Mouse (Mus musculus): Measurements from ENCODE around the gene Notch1. TPM values are rescaled to one million over a fixed set of nuclear protein-coding genes. Genes with fewer than 3 reads are reported as not detected.

Gene Notch1
- 13.7 and 15.5 TPM in 2 replicates for polyA plus RNA-seq (2015; fragmentation: Nextera tagmentation; extraction: Ambion mirVana)

- no peaks in the 10 kb centered on the region for H3K27me3 ChIP-seq
- peak within 1 kb of the TSS; percentile 33 for H3K4me2 ChIP-seq (replicated peaks)
- peaks cover 31% of the 10 kb centered on the region for H3K4me1 ChIP-seq
- H3K9ac ChIP-seq, result no peak within 1 kb of the TSS; the same call in 1 of the 2 replicates
- no peaks in the 10 kb centered on the region for H3K36me3 ChIP-seq
- H3K9me3 ChIP-seq, result no peaks in the 10 kb centered on the region
- 18% methylated on average over 12 of the region's 12 CpGs for WGBS
- peak within 1 kb of the TSS; percentile 55 for H3K27ac ChIP-seq
- ATAC-seq (ENCODE audit: low FRiP score, low read depth), result no peak
- H3K4me3 ChIP-seq, result peak within 1 kb of the TSS; percentile 2; the same call in 1 of the 2 replicates
Observed at GRCm38 (mm10) chr2:26516275-26516674, at the start of gene Notch1. Gene Notch1, minus strand, starts transcription at chr2:26516663.

GRCm38 (mm10) chr2:26566221-26566620, 49.8 kb upstream of the Notch1 start:
- WGBS, result 20% methylated on average over 4 of the region's 4 CpGs
- H3K36me3 ChIP-seq, result no peaks in the 10 kb centered on the region
- H3K9ac ChIP-seq, result no peak overlapping the region

GRCm38 (mm10) chr2:26561351-26562016, 45.0 kb upstream of the Notch1 start:
- no peak overlapping the region for H3K4me3 ChIP-seq
- no peaks in the 10 kb centered on the region for H3K9me3 ChIP-seq
- no peak overlapping the region for H3K9ac ChIP-seq
- H3K27ac ChIP-seq, result no peak overlapping the region
- H3K36me3 ChIP-seq, result no peaks in the 10 kb centered on the region
- peak; percentile 72 for ATAC-seq (ENCODE audit: low FRiP score, low read depth)
- peaks cover 8% of the 10 kb centered on the region; the same call in 1 of the 2 replicates for H3K4me1 ChIP-seq
- no peak overlapping the region for H3K4me2 ChIP-seq (replicated peaks)
- no peaks in the 10 kb centered on the region for H3K27me3 ChIP-seq
- WGBS, result 43% methylated on average over 6 of the region's 6 CpGs

More at GRCm38 (mm10) chr2:26566221-26566620, 49.8 kb upstream of the Notch1 start:
- Histone ChIP-seq H3K27ac (no peak overlapping the region), H3K27me3 (no peaks in the 10 kb centered on the region), H3K4me2 (replicated peaks) (no peak overlapping the region), H3K4me3 (no peak overlapping the region), H3K4me1 (0 out of 2 replicates have a peak, but pooled peaks cover 2% of the 10 kb centered on the region), H3K9me3 (no peaks in the 10 kb centered on the region)
- ATAC-seq (ENCODE audit: low FRiP score, low read depth), result no peak

- no peak overlapping the region for H3K4me2 ChIP-seq (replicated peaks)
- no peaks in the 10 kb centered on the region for H3K9me3 ChIP-seq
- ATAC-seq (ENCODE audit: low FRiP score, low read depth), result 0 out of 2 replicates have a peak, but pooled peaks have one; percentile 14
- H3K27me3 ChIP-seq, result no peaks in the 10 kb centered on the region
- no peak overlapping the region for H3K9ac ChIP-seq
- H3K27ac ChIP-seq, result no peak overlapping the region
- no peaks in the 10 kb centered on the region for H3K36me3 ChIP-seq
- WGBS, result 85% methylated on average over 5 of the region's 5 CpGs
- peaks cover 10% of the 10 kb centered on the region; the same call in 1 of the 2 replicates for H3K4me1 ChIP-seq
- H3K4me3 ChIP-seq, result no peak overlapping the region
Observed at GRCm38 (mm10) chr2:26560506-26560905, 44.0 kb upstream of the Notch1 start.

- no peak for ATAC-seq (ENCODE audit: low FRiP score, low read depth)
- no peaks in the 10 kb centered on the region for H3K27me3 ChIP-seq
- H3K4me1 ChIP-seq, result peaks cover 10% of the 10 kb centered on the region; the same call in 1 of the 2 replicates
- no peak overlapping the region for H3K4me2 ChIP-seq (replicated peaks)
- H3K36me3 ChIP-seq, result no peaks in the 10 kb centered on the region
- 55% methylated on average over 4 of the region's 4 CpGs for WGBS
- H3K9me3 ChIP-seq, result no peaks in the 10 kb centered on the region
- no peak overlapping the region for H3K27ac ChIP-seq
- H3K4me3 ChIP-seq, result no peak overlapping the region
- no peak overlapping the region for H3K9ac ChIP-seq
Observed at GRCm38 (mm10) chr2:26556535-26556993, 40.1 kb upstream of the Notch1 start.

GRCm38 (mm10) chr2:26555076-26555475, 38.6 kb upstream of the Notch1 start:
- H3K27ac ChIP-seq, result no peak overlapping the region
- H3K27me3 ChIP-seq, result no peaks in the 10 kb centered on the region
- no peaks in the 10 kb centered on the region for H3K36me3 ChIP-seq
- no peak overlapping the region for H3K9ac ChIP-seq
- H3K9me3 ChIP-seq, result no peaks in the 10 kb centered on the region
- 82% methylated on average over 4 of the region's 4 CpGs for WGBS
- H3K4me3 ChIP-seq, result no peak overlapping the region
- ATAC-seq (ENCODE audit: low FRiP score, low read depth), result no peak
- peaks cover 12% of the 10 kb centered on the region; the same call in 1 of the 2 replicates for H3K4me1 ChIP-seq
- no peak overlapping the region for H3K4me2 ChIP-seq (replicated peaks)

- ATAC-seq (ENCODE audit: low FRiP score, low read depth), result no peak
- WGBS, result 71% methylated on average over 9 of the region's 9 CpGs
- H3K36me3 ChIP-seq, result no peaks in the 10 kb centered on the region
- no peak overlapping the region for H3K4me3 ChIP-seq
- H3K27ac ChIP-seq, result no peak overlapping the region
- H3K9me3 ChIP-seq, result no peaks in the 10 kb centered on the region
- no peak overlapping the region for H3K9ac ChIP-seq
- H3K4me1 ChIP-seq, result peaks cover 12% of the 10 kb centered on the region; the same call in 1 of the 2 replicates
- H3K27me3 ChIP-seq, result no peaks in the 10 kb centered on the region
- no peak overlapping the region for H3K4me2 ChIP-seq (replicated peaks)
Observed at GRCm38 (mm10) chr2:26553904-26554303, 37.4 kb upstream of the Notch1 start.

GRCm38 (mm10) chr2:26552066-26552465, 35.6 kb upstream of the Notch1 start:
- no peaks in the 10 kb centered on the region for H3K9me3 ChIP-seq
- no peak overlapping the region for H3K4me2 ChIP-seq (replicated peaks)
- no peak for ATAC-seq (ENCODE audit: low FRiP score, low read depth)
- peaks cover 20% of the 10 kb centered on the region for H3K4me1 ChIP-seq
- no peaks in the 10 kb centered on the region for H3K27me3 ChIP-seq
- H3K27ac ChIP-seq, result peak overlapping the region; percentile 12; the same call in 1 of the 2 replicates
- H3K4me3 ChIP-seq, result no peak overlapping the region
- no peak overlapping the region for H3K9ac ChIP-seq
- H3K36me3 ChIP-seq, result no peaks in the 10 kb centered on the region
- WGBS, result 81% methylated on average over 2 of the region's 2 CpGs

GRCm38 (mm10) chr2:26551446-26551845, 35.0 kb upstream of the Notch1 start:
- H3K9me3 ChIP-seq, result no peaks in the 10 kb centered on the region
- H3K4me1 ChIP-seq, result peaks cover 20% of the 10 kb centered on the region
- no peak overlapping the region for H3K9ac ChIP-seq
- no peak overlapping the region for H3K27ac ChIP-seq
- no peaks in the 10 kb centered on the region for H3K27me3 ChIP-seq
- ATAC-seq (ENCODE audit: low FRiP score, low read depth), result no peak
- no peaks in the 10 kb centered on the region for H3K36me3 ChIP-seq
- no peak overlapping the region for H3K4me2 ChIP-seq (replicated peaks)
- no peak overlapping the region for H3K4me3 ChIP-seq
- WGBS, result 70% methylated on average over 8 of the region's 8 CpGs

- Histone ChIP-seq H3K36me3 (no peaks in the 10 kb centered on the region), H3K4me2 (replicated peaks) (no peak overlapping the region), H3K27ac (peak overlapping the region; percentile 44; the same call in 1 of the 2 replicates), H3K4me3 (no peak overlapping the region), H3K9ac (no peak overlapping the region), H3K4me1 (peaks cover 22% of the 10 kb centered on the region), H3K27me3 (no peaks in the 10 kb centered on the region), H3K9me3 (no peaks in the 10 kb centered on the region)
- 81% methylated on average over 3 of the region's 3 CpGs for WGBS
- ATAC-seq (ENCODE audit: low FRiP score, low read depth), result no peak
Observed at GRCm38 (mm10) chr2:26550777-26551176, 34.3 kb upstream of the Notch1 start.

- no peaks in the 10 kb centered on the region for H3K27me3 ChIP-seq
- peaks cover 22% of the 10 kb centered on the region for H3K4me1 ChIP-seq
- WGBS, result 72% methylated on average over 3 of the region's 3 CpGs
- no peak overlapping the region for H3K4me3 ChIP-seq
- H3K4me2 ChIP-seq (replicated peaks), result no peak overlapping the region
- no peaks in the 10 kb centered on the region for H3K36me3 ChIP-seq
- H3K9me3 ChIP-seq, result no peaks in the 10 kb centered on the region
- no peak for ATAC-seq (ENCODE audit: low FRiP score, low read depth)
- H3K9ac ChIP-seq, result no peak overlapping the region
- no peak overlapping the region; the same call in 1 of the 2 replicates for H3K27ac ChIP-seq
Observed at GRCm38 (mm10) chr2:26550205-26550604, 33.7 kb upstream of the Notch1 start.

- Histone ChIP-seq H3K27ac (no peak overlapping the region), H3K36me3 (no peaks in the 10 kb centered on the region), H3K4me1 (peaks cover 22% of the 10 kb centered on the region), H3K4me2 (replicated peaks) (no peak overlapping the region), H3K9me3 (no peaks in the 10 kb centered on the region), H3K9ac (no peak overlapping the region), H3K27me3 (no peaks in the 10 kb centered on the region), H3K4me3 (no peak overlapping the region)
- 80% methylated on average over 10 of the region's 10 CpGs for WGBS
- no peak for ATAC-seq (ENCODE audit: low FRiP score, low read depth)
Observed at GRCm38 (mm10) chr2:26549801-26550200, 33.3 kb upstream of the Notch1 start.
